Mouse (Mus musculus) hindbrain, embryonic 11.5 days (tissue): Measurements from ENCODE around the gene Lama2. TPM values are rescaled to one million over a fixed set of nuclear protein-coding genes. Genes with fewer than 3 reads are reported as not detected.
"Not testable (repeated sequence)": the region's sequence is repeated elsewhere in the genome, so short reads cannot be mapped to it uniquely, and the experiment has no call there.

Source experiments
- ATAC-seq: fragments of 200-750 bp; cut with Nextera tagmentation; 2 replicates; pipeline ENCODE4 v1.8.0; 2017; ENCODE audit warnings: mild to moderate bottlenecking, moderate TSS enrichment, moderate library complexity; ENCODE audit not compliant: low FRiP score
- DNase-seq: peaks from one replicate; pipeline ENCODE4 v3.0.0-alpha.2; 2015; ENCODE audit warnings: low spot score
- H3K27ac ChIP-seq: fragments of 300-500 bp; sonication (generic); 2 replicates; pipeline ENCODE4 v1.5.1; 2014; ENCODE audit warnings: mild to moderate bottlenecking, low read depth, low read length
- H3K27me3 ChIP-seq: fragments of 300-500 bp; sonication (generic); 2 replicates; pipeline ENCODE4 v1.6.1; 2014; ENCODE audit warnings: mild to moderate bottlenecking, low read length, moderate library complexity, mixed read lengths; ENCODE audit not compliant: control insufficient read depth, insufficient read depth
- H3K36me3 ChIP-seq: fragments of 300-500 bp; sonication (generic); 2 replicates; pipeline ENCODE4 v1.6.1; 2014; ENCODE audit warnings: mild to moderate bottlenecking, low read length, moderate library complexity, mixed read lengths; ENCODE audit not compliant: control insufficient read depth, insufficient read depth
- H3K4me1 ChIP-seq: fragments of 300-500 bp; sonication (generic); replicated peaks from 2 replicates; pipeline ENCODE4 v1.6.1; 2014; ENCODE audit warnings: low read length, mixed read lengths; ENCODE audit not compliant: control insufficient read depth, insufficient read depth
- H3K4me2 ChIP-seq: fragments of 300-500 bp; sonication (generic); replicated peaks from 2 replicates; pipeline ENCODE4 v1.6.1; 2014; ENCODE audit warnings: mild to moderate bottlenecking, low read depth, low read length
- H3K4me3 ChIP-seq: fragments of 300-500 bp; sonication (generic); 2 replicates; pipeline ENCODE4 v1.5.1; 2014; ENCODE audit warnings: low read depth, low read length
- H3K9ac ChIP-seq: fragments of 300-500 bp; sonication (generic); 2 replicates; pipeline ENCODE4 v1.6.1; 2014; ENCODE audit warnings: low read depth, low read length
- H3K9me3 ChIP-seq: fragments of 300-500 bp; sonication (generic); 2 replicates; pipeline ENCODE4 v1.6.1; 2016; ENCODE audit warnings: low read length; ENCODE audit not compliant: control insufficient read depth
- WGBS: fragments of 180-500 bp; shearing (Covaris S2); extraction: QIAGEN DNeasy Blood & Tissue Kit; methylation state at CpG from one replicate; pipeline ENCODE4 v1.1.7; 2014; 5-methylcytosine and 5-hydroxymethylcytosine counted together
- polyA plus RNA-seq: library from polyadenylated mRNA; unstranded; fragments of >200 nt; fragmentation: Nextera tagmentation; extraction: Ambion mirVana; gene quantifications from 2 replicates; pipeline ENCODE4 v1.2.1, GENCODE M21; 2014

The Lama2 gene
- polyA plus RNA-seq, 1 experiment from 2014 or later = 14.8 TPM

DNA sequence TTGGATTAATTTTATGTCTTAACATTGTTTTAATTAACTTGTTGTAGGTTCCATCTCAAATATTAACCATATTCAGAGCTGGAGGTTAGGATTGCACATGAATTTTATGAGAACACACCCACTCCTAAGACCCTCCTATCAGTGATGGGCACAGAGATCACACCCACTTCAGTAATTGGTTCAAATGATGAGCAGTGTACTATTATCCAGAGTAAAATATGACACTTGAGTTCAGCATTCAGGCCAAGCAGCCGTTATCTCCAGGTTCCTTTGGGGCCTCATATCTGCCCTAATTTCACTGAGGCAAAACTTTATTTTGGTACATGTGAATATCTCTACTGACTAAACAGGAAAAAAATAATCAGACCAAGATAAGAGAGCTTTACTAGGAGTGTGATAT lies 645.3 kb downstream of the Lama2 start:
- no peak overlapping the region for H3K4me3 ChIP-seq
- ATAC-seq = no peak
- no peak overlapping the region for H3K9ac ChIP-seq
- H3K4me2 ChIP-seq = no peak overlapping the region
- H3K27ac ChIP-seq = no peak overlapping the region
- H3K36me3 ChIP-seq = no peaks in the 10 kb centered on the region
- no peak for DNase-seq
- no peaks in the 10 kb centered on the region for H3K27me3 ChIP-seq
- no peaks in the 10 kb centered on the region for H3K9me3 ChIP-seq
- H3K4me1 ChIP-seq = no peaks in the 10 kb centered on the region
- 88% methylated on average over 1 of the region's 1 CpGs for WGBS

DNA sequence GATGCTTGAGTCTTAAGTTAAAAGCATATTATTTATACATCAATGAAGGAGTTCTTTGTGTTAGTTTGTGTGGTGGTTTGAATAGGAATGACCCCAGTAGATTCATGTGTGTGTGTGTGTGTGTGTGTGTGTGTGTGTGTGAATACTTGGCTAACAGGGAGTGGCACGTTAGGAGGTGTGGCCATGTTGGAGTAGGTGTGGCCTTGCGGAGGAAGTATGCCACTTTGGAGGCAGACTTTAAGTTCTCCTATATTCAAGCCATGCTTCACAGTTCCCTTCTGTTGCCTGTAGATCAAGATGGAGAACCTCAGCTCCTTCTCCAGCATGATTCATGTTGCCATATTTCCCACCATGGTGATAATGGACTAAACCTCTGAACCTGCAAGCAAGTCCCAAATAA lies 646.0 kb downstream of the Lama2 start:
- Histone ChIP-seq H3K4me1 (no peaks in the 10 kb centered on the region), H3K4me3 (no peak overlapping the region), H3K4me2 (no peak overlapping the region), H3K27ac (no peak overlapping the region), H3K27me3 (no peaks in the 10 kb centered on the region), H3K9ac (no peak overlapping the region), H3K9me3 (no peaks in the 10 kb centered on the region), H3K36me3 (no peaks in the 10 kb centered on the region)
- DNase-seq (no peak), ATAC-seq (no peak)
- 92% methylated on average over 2 of the region's 2 CpGs for WGBS

DNA sequence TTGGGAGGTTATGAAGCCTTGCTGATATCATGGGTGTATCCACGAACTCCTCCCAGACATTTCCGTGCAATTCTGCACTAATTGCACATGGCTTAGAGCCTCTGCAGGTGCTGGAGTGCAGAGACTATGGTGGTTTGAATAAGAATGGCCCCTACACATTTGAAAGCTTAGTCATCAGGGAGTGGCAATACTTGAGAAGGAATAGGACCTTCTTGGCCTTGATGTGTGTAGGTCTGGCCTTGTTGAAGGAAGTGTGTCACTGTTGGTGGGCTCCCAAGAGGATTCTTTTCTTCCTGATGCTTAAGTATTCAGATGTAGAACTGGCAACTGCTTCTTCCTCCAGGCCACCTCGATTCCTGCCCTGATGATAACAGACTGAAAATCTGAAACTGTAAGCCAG lies 661.0 kb downstream of the Lama2 start:
- no peak overlapping the region for H3K4me2 ChIP-seq

DNA sequence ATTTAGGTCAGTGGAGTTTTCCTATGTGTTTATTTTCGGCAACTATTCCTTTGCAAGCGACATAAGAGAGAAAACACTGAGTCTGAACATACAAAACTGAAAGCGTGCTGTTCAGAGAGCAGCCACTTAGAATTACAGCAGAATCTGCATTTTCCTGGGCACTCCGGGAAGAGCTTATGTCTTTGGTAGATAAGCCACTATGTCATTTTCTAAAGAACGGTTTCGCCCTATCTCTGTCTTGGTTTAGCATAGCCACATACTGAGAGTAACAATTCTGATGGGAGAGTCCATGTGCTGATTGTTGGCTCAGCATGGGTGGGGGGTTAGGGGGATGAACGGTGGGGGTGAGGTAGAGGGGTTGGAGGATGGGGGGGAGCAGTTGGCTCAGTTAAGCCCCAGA lies 669.1 kb downstream of the Lama2 start:
- DNase-seq (no peak), ATAC-seq (no peak)
- WGBS = 88% methylated on average over 7 of the region's 7 CpGs
- Histone ChIP-seq H3K9me3 (no peaks in the 10 kb centered on the region), H3K4me3 (no peak overlapping the region), H3K4me2 (no peak overlapping the region), H3K27ac (no peak overlapping the region), H3K36me3 (no peaks in the 10 kb centered on the region), H3K4me1 (no peaks in the 10 kb centered on the region), H3K27me3 (no peaks in the 10 kb centered on the region), H3K9ac (no peak overlapping the region)

More for the DNA sequence above, 661.0 kb downstream of the Lama2 start:
- Histone ChIP-seq H3K4me3 (no peak overlapping the region), H3K27me3 (no peaks in the 10 kb centered on the region), H3K27ac (no peak overlapping the region), H3K4me1 (no peaks in the 10 kb centered on the region), H3K9me3 (no peaks in the 10 kb centered on the region), H3K36me3 (no peaks in the 10 kb centered on the region), H3K9ac (no peak overlapping the region)
- 86% methylated on average over 3 of the region's 3 CpGs for WGBS
- DNase-seq (no peak), ATAC-seq (no peak)

DNA sequence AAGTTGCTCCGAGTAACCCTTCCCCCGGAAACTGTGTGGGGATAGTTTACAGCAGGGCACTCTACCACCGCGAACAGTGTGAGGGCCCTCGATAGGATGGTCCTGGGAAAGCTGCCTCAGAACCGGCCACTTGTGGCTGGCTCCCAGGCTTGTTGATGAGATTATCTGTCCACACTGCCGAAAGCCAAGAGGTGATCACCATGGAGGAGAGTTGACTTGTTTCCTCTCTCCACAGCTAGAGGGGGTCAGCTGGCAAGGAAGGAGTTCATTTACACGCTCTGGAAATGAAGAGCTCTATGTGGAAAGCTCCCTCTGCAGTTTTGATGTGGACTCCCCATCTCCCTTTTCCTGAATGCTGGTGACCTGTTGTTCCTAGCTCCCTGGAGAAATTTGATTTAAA lies 669.9 kb downstream of the Lama2 start:
- Histone ChIP-seq H3K36me3 (no peaks in the 10 kb centered on the region), H3K27ac (no peak overlapping the region), H3K4me3 (no peak overlapping the region), H3K4me2 (no peak overlapping the region), H3K4me1 (no peaks in the 10 kb centered on the region), H3K9ac (no peak overlapping the region), H3K27me3 (no peaks in the 10 kb centered on the region), H3K9me3 (no peaks in the 10 kb centered on the region)
- DNase-seq (no peak), ATAC-seq (no peak)
- 77% methylated on average over 8 of the region's 8 CpGs for WGBS

DNA sequence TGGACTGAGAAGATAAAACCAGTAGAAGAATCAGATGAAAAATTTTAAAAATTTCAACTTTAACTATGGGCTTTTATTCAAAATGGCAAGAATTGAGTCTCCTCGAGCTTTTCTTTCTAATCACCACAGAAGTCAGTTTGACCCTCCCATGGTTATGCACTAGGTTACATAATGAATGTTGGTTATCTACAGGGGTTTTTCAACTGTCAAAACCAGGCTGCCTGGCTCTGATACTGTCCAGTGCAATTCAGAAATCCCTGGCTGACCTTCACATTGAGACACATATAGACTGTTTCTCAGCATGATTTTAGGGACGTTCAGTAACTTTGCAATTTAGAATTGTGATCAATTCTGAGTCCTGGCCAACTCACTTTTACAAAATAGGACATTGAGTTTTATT lies 671.2 kb downstream of the Lama2 start:
- Histone ChIP-seq H3K27ac (no peak overlapping the region), H3K4me2 (no peak overlapping the region), H3K9me3 (no peaks in the 10 kb centered on the region), H3K4me3 (no peak overlapping the region), H3K36me3 (no peaks in the 10 kb centered on the region), H3K9ac (no peak overlapping the region), H3K4me1 (no peaks in the 10 kb centered on the region), H3K27me3 (no peaks in the 10 kb centered on the region)
- DNase-seq = no peak
- WGBS = 75% methylated on average over 2 of the region's 2 CpGs
- no peak for ATAC-seq

DNA sequence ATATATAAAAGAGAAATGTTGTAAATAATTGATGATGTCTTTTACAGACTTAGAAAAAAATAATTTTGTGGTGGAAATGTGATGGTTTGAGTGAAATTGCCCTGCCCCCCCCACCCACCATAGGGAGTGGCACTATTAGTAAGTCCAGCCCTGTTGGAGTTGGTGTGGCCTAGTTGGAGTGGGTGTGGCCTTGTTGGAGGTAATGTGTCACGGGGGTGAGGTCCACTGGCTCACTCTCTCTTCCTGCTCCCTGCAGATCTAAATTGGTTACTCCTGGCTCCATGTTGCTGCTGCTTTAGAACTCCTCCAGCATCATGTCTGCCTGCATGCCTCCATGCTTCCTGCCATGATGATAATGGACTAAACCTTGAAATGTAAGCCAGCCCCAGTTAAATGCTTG lies 680.0 kb downstream of the Lama2 start:
- DNase-seq (no peak), ATAC-seq (no peak)
- Histone ChIP-seq H3K4me2 (no peak overlapping the region), H3K9me3 (no peaks in the 10 kb centered on the region), H3K27me3 (no peaks in the 10 kb centered on the region), H3K27ac (no peak overlapping the region), H3K4me1 (no peaks in the 10 kb centered on the region), H3K9ac (no peak overlapping the region), H3K4me3 (no peak overlapping the region), H3K36me3 (no peaks in the 10 kb centered on the region)
- 67% methylated on average over 1 of the region's 1 CpGs for WGBS

DNA sequence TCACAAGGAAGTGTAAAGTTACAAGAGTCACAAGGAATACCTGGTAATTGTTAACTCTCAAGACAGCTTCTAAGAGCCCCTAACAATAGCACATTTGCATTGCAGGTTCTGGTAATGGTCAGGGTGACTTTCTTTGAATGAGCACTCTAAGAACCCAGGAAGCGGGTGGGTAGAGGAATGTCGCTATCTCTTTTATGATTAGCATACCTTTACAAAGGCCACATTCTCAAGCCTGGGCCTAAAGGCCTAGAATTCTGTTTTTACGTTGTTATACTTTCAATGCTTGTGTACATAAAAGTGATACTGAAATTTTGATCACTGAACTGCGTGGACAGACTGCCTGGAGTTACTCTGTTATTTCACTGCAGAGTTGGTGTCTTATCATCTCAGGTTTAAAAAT lies 681.1 kb downstream of the Lama2 start:
- 82% methylated on average over 4 of the region's 4 CpGs for WGBS
- not testable (repeated sequence) for H3K27ac ChIP-seq, ATAC-seq, H3K4me1 ChIP-seq, H3K9me3 ChIP-seq, DNase-seq, H3K27me3 ChIP-seq, H3K4me2 ChIP-seq, H3K4me3 ChIP-seq, H3K9ac ChIP-seq, H3K36me3 ChIP-seq

DNA sequence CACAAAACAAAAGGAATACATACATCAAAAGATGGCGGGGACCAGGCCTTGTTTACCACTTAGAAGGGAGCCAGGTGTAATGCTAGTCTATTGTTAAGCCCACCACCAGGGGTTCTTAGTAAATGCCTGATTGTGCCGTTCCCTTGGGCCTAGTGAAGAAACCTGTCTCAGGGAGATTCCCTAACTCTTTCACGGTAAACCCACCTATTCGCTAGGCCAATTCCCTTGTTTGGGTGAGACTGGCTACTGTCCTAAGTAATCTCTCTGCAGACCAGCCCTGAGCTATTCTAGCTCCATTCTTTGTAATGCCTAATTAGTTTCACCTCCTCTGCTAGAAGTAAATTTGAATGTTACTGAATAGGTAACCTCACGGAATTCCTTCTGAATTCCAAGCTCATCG lies 683.5 kb downstream of the Lama2 start:
- H3K4me1 ChIP-seq, H3K4me3 ChIP-seq, H3K9me3 ChIP-seq, H3K27ac ChIP-seq, H3K4me2 ChIP-seq, H3K36me3 ChIP-seq, H3K9ac ChIP-seq, H3K27me3 ChIP-seq, DNase-seq, ATAC-seq: not testable (repeated sequence)
- WGBS = 86% methylated on average over 6 of the region's 6 CpGs
